Mouse (Mus musculus) CH12.LX (cell line): ENCODE data around the gene Gp9. TPM values are rescaled to one million over a fixed set of nuclear protein-coding genes. Genes with fewer than 3 reads are reported as not detected.

ENCODE experiments used
- DNase-seq: peaks from one replicate; pipeline ENCODE4 v3.0.0-alpha.2; 2013; ENCODE audit errors: extremely low read depth
- H3K27ac ChIP-seq: 2 replicates; pipeline ENCODE4 v1.5.1; 2012; ENCODE audit warnings: low read depth, mild to moderate bottlenecking, control low read depth, moderate library complexity; ENCODE audit not compliant: insufficient read depth
- H3K27me3 ChIP-seq: replicated peaks from 2 replicates; pipeline ENCODE3; 2012; ENCODE audit warnings: inconsistent platforms
- H3K36me3 ChIP-seq, 2 experiments: replicated peaks in 1 of 2; 2 replicates each; pipeline versions ENCODE3 to v1.6.1; 2012; ENCODE audit warnings: inconsistent platforms in 1 of 2, low read length in 1 of 2, mild to moderate bottlenecking in 1 of 2, mixed read lengths in 1 of 2, moderate library complexity in 1 of 2; ENCODE audit not compliant: control insufficient read depth in 1 of 2, insufficient read depth in 1 of 2
- H3K4me1 ChIP-seq, 2 experiments: 2 replicates each; pipeline ENCODE4 v1.6.1; 2012; ENCODE audit warnings: inconsistent platforms in 1 of 2, moderate library complexity in 1 of 2; ENCODE audit not compliant: insufficient read depth in 2 of 2, control insufficient read depth in 1 of 2
- H3K4me2 ChIP-seq: 2 replicates; pipeline ENCODE4 v1.6.1; 2012; ENCODE audit warnings: low read depth, mild to moderate bottlenecking, control low read depth; ENCODE audit not compliant: poor library complexity, insufficient read depth, severe bottlenecking
- H3K4me3 ChIP-seq, 3 experiments: fragments of 150-350 bp in 1 of 3; sonication (generic) in 1 of 3; replicated peaks in 1 of 3; 2 replicates each; pipeline versions ENCODE3 to v1.5.1; 2011 to 2012; ENCODE audit warnings: low read depth in 2 of 3, low read length in 2 of 3, mild to moderate bottlenecking in 2 of 3, moderate library complexity in 2 of 3, control low read depth in 1 of 3, improper control_type of control experiment in 1 of 3, inconsistent platforms in 1 of 3, mixed read lengths in 1 of 3; ENCODE audit not compliant: poor library complexity in 1 of 3
- H3K79me2 ChIP-seq: replicated peaks from 2 replicates; pipeline ENCODE4 v1.6.1; 2012; ENCODE audit warnings: mild to moderate bottlenecking, moderate library complexity; ENCODE audit not compliant: control insufficient read depth, poor library complexity, insufficient read depth, severe bottlenecking; ENCODE audit errors: extremely low read depth
- H3K9ac ChIP-seq: 2 replicates; pipeline ENCODE4 v1.6.1; 2012; ENCODE audit warnings: low read depth, mild to moderate bottlenecking, control low read depth, moderate library complexity; ENCODE audit not compliant: insufficient read depth
- H3K9me3 ChIP-seq: replicated peaks from 2 replicates; pipeline ENCODE3; 2012; ENCODE audit warnings: low read length, inconsistent platforms, mixed read lengths
- BHLHE40 ChIP-seq: IDR thresholded peaks from 2 replicates; pipeline ENCODE4 v1.6.1; 2011; ENCODE audit warnings: mild to moderate bottlenecking, low read depth, low read length, improper control_type of control experiment
- CTCF ChIP-seq, 2 experiments: IDR thresholded peaks in 1 of 2; conservative IDR thresholded peaks in 1 of 2; 2 replicates each; pipeline ENCODE4 v1.5.1; 2011 to 2012; ENCODE audit warnings: low read depth in 2 of 2, low read length in 2 of 2, improper control_type of control experiment in 1 of 2, inconsistent platforms in 1 of 2, mild to moderate bottlenecking in 1 of 2, moderate library complexity in 1 of 2
- E2F4 ChIP-seq: IDR thresholded peaks from 2 replicates; pipeline ENCODE4 v1.6.1; 2011; ENCODE audit warnings: low read depth, low read length, improper control_type of control experiment; ENCODE audit not compliant: insufficient replicate concordance
- ELF1 ChIP-seq: IDR thresholded peaks from 2 replicates; pipeline ENCODE4 v1.6.1; 2014; ENCODE audit warnings: low read depth, mild to moderate bottlenecking, inconsistent platforms, low read length, improper control_type of control experiment
- ETS1 ChIP-seq: conservative IDR thresholded peaks from 2 replicates; pipeline ENCODE4 v1.6.1; 2012; ENCODE audit warnings: low read depth, mild to moderate bottlenecking, inconsistent platforms, low read length, improper control_type of control experiment, moderate library complexity
- GABPA ChIP-seq: IDR thresholded peaks from 2 replicates; pipeline ENCODE4 v1.6.1; 2012; ENCODE audit warnings: low read depth, low read length, improper control_type of control experiment, inconsistent platforms; ENCODE audit not compliant: insufficient replicate concordance
- HCFC1 ChIP-seq: IDR thresholded peaks from 2 replicates; pipeline ENCODE4 v1.6.1; 2012; ENCODE audit warnings: low read depth, mild to moderate bottlenecking, inconsistent platforms, low read length, improper control_type of control experiment
- IRF4 ChIP-seq: IDR thresholded peaks from 2 replicates; pipeline ENCODE4 v1.6.1; 2014; ENCODE audit warnings: low read depth, mild to moderate bottlenecking, inconsistent platforms, low read length, improper control_type of control experiment
- JUN ChIP-seq: IDR thresholded peaks from 2 replicates; pipeline ENCODE4 v1.6.1; 2011; ENCODE audit warnings: low read depth, mild to moderate bottlenecking, low read length, improper control_type of control experiment, moderate library complexity; ENCODE audit not compliant: insufficient read depth
- JUND ChIP-seq: conservative IDR thresholded peaks from 2 replicates; pipeline ENCODE4 v1.6.1; 2011; ENCODE audit warnings: low read depth, low read length, improper control_type of control experiment
- MAX ChIP-seq: IDR thresholded peaks from 2 replicates; pipeline ENCODE4 v1.6.1; 2011; ENCODE audit warnings: low read length, improper control_type of control experiment
- MAZ ChIP-seq: IDR thresholded peaks from 2 replicates; pipeline ENCODE4 v1.6.1; 2012; ENCODE audit warnings: low read depth, mild to moderate bottlenecking, inconsistent platforms, low read length, improper control_type of control experiment, moderate library complexity
- MEF2A ChIP-seq: IDR thresholded peaks from 2 replicates; pipeline ENCODE4 v1.6.1; 2014; ENCODE audit warnings: low read depth, mild to moderate bottlenecking, inconsistent platforms, low read length, improper control_type of control experiment, borderline replicate concordance
- MXI1 ChIP-seq: IDR thresholded peaks from 2 replicates; pipeline ENCODE4 v1.6.1; 2011; ENCODE audit warnings: mild to moderate bottlenecking, low read depth, low read length, improper control_type of control experiment
- MYC ChIP-seq: IDR thresholded peaks from 2 replicates; pipeline ENCODE4 v1.6.1; 2011; ENCODE audit warnings: low read depth, mild to moderate bottlenecking, improper control_type of control experiment, low read length
- PAX5 ChIP-seq: IDR thresholded peaks from 2 replicates; pipeline ENCODE4 v1.6.1; 2012; ENCODE audit warnings: low read length, inconsistent platforms, mixed read lengths
- POLR2AphosphoS2 ChIP-seq: IDR thresholded peaks from 2 replicates; pipeline ENCODE4 v1.6.1; 2011; ENCODE audit warnings: low read depth, low read length, improper control_type of control experiment
- RAD21 ChIP-seq: IDR thresholded peaks from 2 replicates; pipeline ENCODE4 v1.6.1; 2011; ENCODE audit warnings: low read depth, mild to moderate bottlenecking, low read length, improper control_type of control experiment, moderate library complexity
- RCOR1 ChIP-seq: conservative IDR thresholded peaks from 2 replicates; pipeline ENCODE4 v1.6.1; 2012; ENCODE audit warnings: low read depth, mild to moderate bottlenecking, inconsistent platforms, low read length, improper control_type of control experiment
- SIN3A ChIP-seq: IDR thresholded peaks from 2 replicates; pipeline ENCODE4 v1.6.1; 2012; ENCODE audit warnings: low read length, improper control_type of control experiment, inconsistent platforms
- SMC3 ChIP-seq: IDR thresholded peaks from 2 replicates; pipeline ENCODE4 v1.6.1; 2011; ENCODE audit warnings: low read depth, low read length, improper control_type of control experiment
- TCF12 ChIP-seq: IDR thresholded peaks from 2 replicates; pipeline ENCODE4 v1.6.1; 2014; ENCODE audit warnings: low read depth, mild to moderate bottlenecking, inconsistent platforms, low read length, improper control_type of control experiment
- UBTF ChIP-seq: IDR thresholded peaks from 2 replicates; pipeline ENCODE4 v1.6.1; 2012; ENCODE audit warnings: low read depth, mild to moderate bottlenecking, inconsistent platforms, low read length, improper control_type of control experiment, moderate library complexity
- USF1 ChIP-seq: IDR thresholded peaks from 2 replicates; pipeline ENCODE4 v1.6.1; 2014; ENCODE audit warnings: low read depth, mild to moderate bottlenecking, inconsistent platforms, low read length, improper control_type of control experiment
- ZMIZ1 ChIP-seq: IDR thresholded peaks from 2 replicates; pipeline ENCODE4 v1.6.1; 2012; ENCODE audit warnings: low read depth, mild to moderate bottlenecking, inconsistent platforms, low read length, improper control_type of control experiment
- ZNF384 ChIP-seq: IDR thresholded peaks from 2 replicates; pipeline ENCODE4 v1.6.1; 2012; ENCODE audit warnings: low read depth, low read length, improper control_type of control experiment, inconsistent platforms
- dilution Hi-C: fragments of 300-500 bp; cut with MboI; formaldehyde crosslinking; loops from 2 replicates; pipeline ENCODE4 v1.14.3; 2020; ENCODE audit warnings: low sequenced_read_pairs; ENCODE audit not compliant: extremely low pct_unique_long_range_greater_than_20kb, extremely low pct_ligation_motif_present
- in situ Hi-C: fragments of 300-500 bp; cut with MboI; formaldehyde crosslinking; loops from 3 replicates; pipeline ENCODE4 v1.14.3; 2019; ENCODE audit warnings: low sequenced_read_pairs, low pct_ligation_motif_present, low pct_unique_long_range_greater_than_20kb, mixed read lengths
- polyA plus RNA-seq: library from polyadenylated mRNA; unstranded; fragments of >175 nt; gene quantifications from 2 replicates; pipeline ENCODE4 v1.2.1, GENCODE M21; 2012; ENCODE audit warnings: low read depth; ENCODE audit not compliant: insufficient read length
- total RNA-seq, 2 experiments: library from RNA; depleted of rRNA; stranded (reverse); fragments of 300-350 nt in 1 of 2; fragments of >200 nt in 1 of 2; gene quantifications; 2 replicates each; pipeline ENCODE4 v1.2.3; 2012 to 2014

Gene Gp9
- total and polyA plus RNA-seq, 3 experiments: not detected

GRCm38 (mm10) chr6:87746059-87746458 lies 31.8 kb upstream of the Gp9 start:
- dilution Hi-C loops: no loop called here
- Histone ChIP-seq H3K27ac (no peak overlapping the region), H3K27me3 (peaks cover 2% of the 10 kb centered on the region)
- in situ Hi-C loops: no loop called here
- TF ChIP-seq ZNF384 (no peak), SMC3 (no peak), ZMIZ1 (no peak), JUND (no peak), IRF4 (no peak), MYC (no peak), RAD21 (no peak), MAZ (no peak), BHLHE40 (no peak), E2F4 (no peak), PAX5 (no peak), ETS1 (no peak), UBTF (no peak), RCOR1 (no peak), HCFC1 (no peak), MAX (no peak), CTCF (conservative IDR thresholded peaks at IDR 0.05 in 1 of 2, IDR thresholded peaks at IDR 0.05 in 1 of 2; ENCODE audit: low read depth in 2 of 2, low read length in 2 of 2) (no peak), ELF1 (no peak)
- TF ChIP-seq, all 38 proteins: peak for 0
- Histone ChIP-seq H3K9me3 (no peaks in the 10 kb centered on the region), H3K4me2 (no peak overlapping the region), H3K4me3 (no peak overlapping the region), H3K4me1 (peaks cover 27 to 74% of the 10 kb centered on the region in 2 experiments), H3K79me2 (no peaks in the 10 kb centered on the region), H3K36me3 (peaks cover 0 to 3% of the 10 kb centered on the region in 2 experiments), H3K9ac (no peak overlapping the region)
- no peak for DNase-seq

GRCm38 (mm10) chr6:87746849-87747248 lies 31.0 kb upstream of the Gp9 start:
- dilution Hi-C loops (no loop called here), in situ Hi-C loops (no loop called here)
- Histone ChIP-seq H3K4me1 (peaks cover 25 to 74% of the 10 kb centered on the region in 2 experiments), H3K79me2 (no peaks in the 10 kb centered on the region), H3K4me2 (no peak overlapping the region), H3K27ac (no peak overlapping the region), H3K9ac (no peak overlapping the region), H3K4me3 (no peak overlapping the region), H3K36me3 (peaks cover 0 to 3% of the 10 kb centered on the region in 2 experiments), H3K9me3 (no peaks in the 10 kb centered on the region), H3K27me3 (peaks cover 2% of the 10 kb centered on the region)
- no peak for TF ChIP-seq ELF1
- no peak for TF ChIP-seq MAZ
- TF ChIP-seq MEF2A: no peak
- TF ChIP-seq SMC3: no peak
- no peak for TF ChIP-seq MAX
- no peak for TF ChIP-seq JUN
- no peak for TF ChIP-seq SIN3A
- no peak for TF ChIP-seq USF1
- TF ChIP-seq MXI1: no peak
- no peak for TF ChIP-seq GABPA
- no peak for TF ChIP-seq TCF12
- no peak for TF ChIP-seq POLR2AphosphoS2
- no peak for TF ChIP-seq PAX5
- no peak for DNase-seq
